Mouse (Mus musculus) kidney, embryonic 16.5 days (tissue): ENCODE measurements around the gene Olfr631. TPM values are rescaled to one million over a fixed set of nuclear protein-coding genes. Genes with fewer than 3 reads are reported as not detected.
"Not testable (repeated sequence)": the region's sequence is repeated elsewhere in the genome, so short reads cannot be mapped to it uniquely, and the experiment has no call there.

ENCODE experiments used
- ATAC-seq: fragments of 200-750 bp; cut with Nextera tagmentation; 2 replicates; pipeline ENCODE4 v1.8.0; 2017; ENCODE audit warnings: moderate TSS enrichment; ENCODE audit not compliant: low FRiP score, low TSS enrichment
- H3K27ac ChIP-seq: fragments of 300-500 bp; sonication (generic); 2 replicates; pipeline ENCODE4 v1.5.1; 2014; ENCODE audit warnings: low read length
- H3K27me3 ChIP-seq: fragments of 300-500 bp; sonication (generic); 2 replicates; pipeline ENCODE4 v1.6.1; 2014; ENCODE audit warnings: low read length, control low read depth, mixed read lengths; ENCODE audit not compliant: insufficient read depth
- H3K36me3 ChIP-seq: fragments of 300-500 bp; sonication (generic); 2 replicates; pipeline ENCODE4 v1.6.1; 2014; ENCODE audit warnings: low read length, control low read depth, mixed read lengths; ENCODE audit not compliant: insufficient read depth
- H3K4me1 ChIP-seq: fragments of 300-500 bp; sonication (generic); 2 replicates; pipeline ENCODE4 v1.6.1; 2014; ENCODE audit warnings: low read length, control low read depth, mixed read lengths; ENCODE audit not compliant: insufficient read depth
- H3K4me2 ChIP-seq: fragments of 300-500 bp; sonication (generic); replicated peaks from 2 replicates; pipeline ENCODE4 v1.6.1; 2014; ENCODE audit warnings: low read depth, low read length
- H3K4me3 ChIP-seq: fragments of 300-500 bp; sonication (generic); 2 replicates; pipeline ENCODE4 v1.5.1; 2014; ENCODE audit warnings: mild to moderate bottlenecking, low read length
- H3K9ac ChIP-seq: fragments of 300-500 bp; sonication (generic); replicated peaks from 2 replicates; pipeline ENCODE4 v1.6.1; 2014; ENCODE audit warnings: low read length
- H3K9me3 ChIP-seq: fragments of 300-500 bp; sonication (generic); 2 replicates; pipeline ENCODE4 v1.6.1; 2016; ENCODE audit warnings: low read length, control low read depth
- WGBS: fragments of 180-500 bp; shearing (Covaris S2); extraction: QIAGEN DNeasy Blood & Tissue Kit; methylation state at CpG from one replicate; pipeline ENCODE4 v1.1.7; 2014; 5-methylcytosine and 5-hydroxymethylcytosine counted together
- polyA plus RNA-seq: library from polyadenylated mRNA; unstranded; fragments of >200 nt; fragmentation: Nextera tagmentation; extraction: Ambion mirVana; gene quantifications from 2 replicates; pipeline ENCODE4 v1.2.1, GENCODE M21; 2015

The Olfr631 gene
- polyA plus RNA-seq, 1 experiment from 2014 or later: not detected

DNA sequence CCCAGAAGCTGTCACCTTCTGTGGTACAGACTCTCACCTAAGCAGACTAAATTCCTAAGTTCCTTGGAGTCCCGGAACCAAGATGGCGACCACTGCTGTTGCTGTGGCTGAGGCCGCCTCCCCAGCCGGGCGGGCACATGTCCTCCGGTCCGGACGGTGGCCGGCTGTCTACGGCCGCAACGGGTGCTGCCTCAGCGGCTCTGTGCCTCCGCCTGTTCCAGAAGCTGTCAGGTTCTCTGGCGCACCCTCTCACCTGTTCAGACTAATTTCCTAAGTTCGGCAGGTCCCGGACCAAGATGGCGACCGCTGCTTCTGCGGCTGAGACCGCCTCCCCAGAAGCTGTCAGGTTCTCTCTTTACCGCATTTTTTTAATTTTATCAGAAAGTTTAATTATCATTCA, 38.2 kb downstream of the Olfr631 start:
- H3K27ac ChIP-seq, ATAC-seq: not testable (repeated sequence)

DNA sequence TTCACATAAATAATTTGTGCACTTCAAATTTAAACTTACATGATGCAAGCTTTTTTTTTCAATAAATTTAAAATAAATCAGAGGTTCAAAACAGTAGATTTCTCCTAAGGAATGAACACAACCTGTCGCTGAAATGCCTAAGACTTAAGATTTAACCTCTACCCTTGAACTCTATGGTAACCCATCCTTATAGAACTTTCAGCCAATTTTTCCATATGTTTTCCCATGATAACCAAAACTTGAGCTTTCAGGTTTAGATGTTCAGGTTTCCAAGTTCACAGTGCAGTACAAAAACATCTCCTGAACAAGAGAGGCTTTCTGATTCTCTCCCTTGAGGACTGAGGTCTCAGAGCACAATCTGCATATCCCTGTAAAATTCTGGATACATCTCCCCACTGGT, 42.2 kb downstream of the Olfr631 start, which contains the start of gene Olfr635:
Olfr635 (plus strand) TSS at position 301 of the 400 bp plus-strand sequence.
- Histone ChIP-seq H3K9me3 (no peaks in the 10 kb centered on the region), H3K36me3 (no peaks in the 10 kb centered on the region), H3K27ac (no peak within 1 kb of the TSS), H3K9ac (no peak within 1 kb of the TSS), H3K4me2 (no peak within 1 kb of the TSS), H3K4me3 (no peak within 1 kb of the TSS), H3K27me3 (no peaks in the 10 kb centered on the region), H3K4me1 (no peaks in the 10 kb centered on the region)
- no peak for ATAC-seq
- WGBS: 83% methylated on average over 1 of the region's 1 CpGs

More for the DNA sequence above, 38.2 kb downstream of the Olfr631 start:
- not testable (repeated sequence) for H3K9me3 ChIP-seq, H3K4me2 ChIP-seq, H3K36me3 ChIP-seq, H3K4me3 ChIP-seq, H3K9ac ChIP-seq, H3K27me3 ChIP-seq, H3K4me1 ChIP-seq
- WGBS: 96% methylated on average over 22 of the region's 22 CpGs

DNA sequence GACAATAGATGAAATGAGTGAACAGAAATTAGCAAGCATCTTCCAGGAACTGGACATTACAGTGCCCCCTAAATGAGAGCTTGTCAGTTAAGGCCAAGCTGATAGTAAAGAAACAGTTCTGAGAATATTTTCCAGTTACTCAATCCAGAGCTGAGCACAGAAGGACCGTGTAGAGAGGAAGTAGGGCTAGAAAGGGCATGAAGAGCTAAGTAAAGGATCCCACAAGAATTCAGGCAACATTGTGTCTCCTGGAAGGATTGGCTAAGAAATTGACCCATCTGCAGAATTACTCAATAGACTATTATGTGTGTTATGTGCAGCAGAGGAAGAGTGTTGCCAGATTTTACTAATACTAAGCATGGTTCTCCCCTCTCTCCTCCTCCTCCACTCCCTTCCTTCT, 43.2 kb downstream of the Olfr631 start:
- Histone ChIP-seq H3K36me3 (no peaks in the 10 kb centered on the region), H3K4me3 (no peak overlapping the region), H3K9me3 (no peaks in the 10 kb centered on the region), H3K4me2 (no peak overlapping the region), H3K27ac (no peak overlapping the region), H3K27me3 (no peaks in the 10 kb centered on the region), H3K4me1 (no peaks in the 10 kb centered on the region), H3K9ac (no peak overlapping the region)
- no peak for ATAC-seq
- WGBS: 70% methylated on average over 1 of the region's 1 CpGs

Other genes starting within 250 kb of the Olfr631 start
- gene Olfr625-ps1, start 246.1 kb upstream of the Olfr631 start, polyA plus RNA-seq: not detected in 2 replicates
- not detected in 2 replicates for gene Olfr243, start 214.2 kb upstream of the Olfr631 start, polyA plus RNA-seq
- gene Olfr628, start 198.5 kb upstream of the Olfr631 start, polyA plus RNA-seq: not detected in 2 replicates
- not detected in 2 replicates for gene Olfr629, start 183.9 kb upstream of the Olfr631 start, polyA plus RNA-seq
- not detected in 2 replicates for gene Olfr630, start 171.5 kb upstream of the Olfr631 start, polyA plus RNA-seq
- not detected in 2 replicates for gene Olfr69, start 157.2 kb upstream of the Olfr631 start, polyA plus RNA-seq
- not detected in 2 replicates for gene Olfr68, start 149.1 kb upstream of the Olfr631 start, polyA plus RNA-seq
- not detected in 2 replicates for gene Olfr67, start 137.0 kb upstream of the Olfr631 start, polyA plus RNA-seq
- gene Hbb-bt, start 114.8 kb upstream of the Olfr631 start, polyA plus RNA-seq: 2,178 and 2,179 TPM in 2 replicates
- gene Hbb-bs, start 100.7 kb upstream of the Olfr631 start, polyA plus RNA-seq: 7,235 and 7,674 TPM in 2 replicates
- gene Hbb-bh2, start 88.3 kb upstream of the Olfr631 start, polyA plus RNA-seq: not detected in 2 replicates
- gene Hbb-bh1, start 85.7 kb upstream of the Olfr631 start, polyA plus RNA-seq: 0.92 and 1.9 TPM in 2 replicates
- 50.5 and 57.1 TPM in 2 replicates for gene Hbb-y, start 75.6 kb upstream of the Olfr631 start, polyA plus RNA-seq
- gene Olfr66, start 42.6 kb upstream of the Olfr631 start, polyA plus RNA-seq: not detected in 2 replicates
- gene Olfr64, start 34.3 kb upstream of the Olfr631 start, polyA plus RNA-seq: not detected in 2 replicates
- not detected in 2 replicates for gene Olfr65, start 25.3 kb upstream of the Olfr631 start, polyA plus RNA-seq
- not detected in 2 replicates for gene Olfr632, start 5.5 kb downstream of the Olfr631 start, polyA plus RNA-seq
- gene Olfr633, start 15.6 kb downstream of the Olfr631 start, polyA plus RNA-seq: not detected in 2 replicates
- 0.01 TPM in 2 replicates for gene Olfr635, start 42.3 kb downstream of the Olfr631 start, polyA plus RNA-seq
- gene Olfr638, start 69.9 kb downstream of the Olfr631 start, polyA plus RNA-seq: not detected in 2 replicates
- gene Olfr639, start 88.5 kb downstream of the Olfr631 start, polyA plus RNA-seq: not detected in 2 replicates
- not detected in 2 replicates for gene Olfr640, start 96.7 kb downstream of the Olfr631 start, polyA plus RNA-seq
- not detected in 2 replicates for gene Olfr641, start 106.6 kb downstream of the Olfr631 start, polyA plus RNA-seq
- not detected in 2 replicates for gene Olfr642, start 123.8 kb downstream of the Olfr631 start, polyA plus RNA-seq
- gene 4930516K23Rik, start 132.6 kb downstream of the Olfr631 start, polyA plus RNA-seq: not detected in 2 replicates
- gene Olfr644, start 143.0 kb downstream of the Olfr631 start, polyA plus RNA-seq: not detected in 2 replicates
- not detected in 2 replicates for gene Olfr645, start 156.6 kb downstream of the Olfr631 start, polyA plus RNA-seq
- gene Olfr646, start 176.0 kb downstream of the Olfr631 start, polyA plus RNA-seq: not detected in 2 replicates
- not detected in 2 replicates for gene Ubqln5, start 201.0 kb downstream of the Olfr631 start, polyA plus RNA-seq
- not detected in 2 replicates for gene Olfr643, start 208.6 kb downstream of the Olfr631 start, polyA plus RNA-seq
- not detected in 2 replicates for gene Ubqln3, start 214.5 kb downstream of the Olfr631 start, polyA plus RNA-seq
- not detected in 2 replicates for gene Ubqlnl, start 221.7 kb downstream of the Olfr631 start, polyA plus RNA-seq
- gene Olfm5, start 236.0 kb downstream of the Olfr631 start, polyA plus RNA-seq: not detected in 2 replicates